Mouse (Mus musculus) activated CD4-positive, CD25-positive, alpha-beta regulatory T cell (primary cell): ENCODE measurements around the gene Rasd1. TPM values are rescaled to one million over a fixed set of nuclear protein-coding genes. Genes with fewer than 3 reads are reported as not detected.

ENCODE experiments used
- polyA plus RNA-seq, 2 experiments: library from polyadenylated mRNA; unstranded; fragments of 100-300 nt; shearing (Covaris generic); gene quantifications; one replicate each; pipeline ENCODE4 v1.2.1; 2017

The Rasd1 gene
- polyA plus RNA-seq, result under 1 TPM; 0.21 to 0.36 TPM

GRCm38 (mm10) chr11:59964818-59965217, at the start of gene Rasd1:
Gene Rasd1, minus strand, starts transcription at chr11:59964944.

GRCm38 (mm10) chr11:59947752-59948400, 16.9 kb downstream of the Rasd1 start, which contains the start of gene Med9:
Gene Med9, plus strand, starts transcription at chr11:59948206.

Other genes starting within 250 kb of the Rasd1 start
- not detected for gene Pld6, start 177.3 kb downstream of the Rasd1 start, polyA plus RNA-seq
- gene Flcn, start 154.9 kb downstream of the Rasd1 start, polyA plus RNA-seq, result 10 to 100 TPM; 38.9 to 51.5 TPM
- 10 to 100 TPM; 17.9 to 18.9 TPM for gene Nt5m, start 125.5 kb downstream of the Rasd1 start, polyA plus RNA-seq
- 100 to 1,000 TPM in 1 of 2 experiments, 10 to 100 TPM in 1; 76.1 to 113 TPM for gene Cops3, start 125.1 kb downstream of the Rasd1 start, polyA plus RNA-seq
- gene Med9, start 16.7 kb downstream of the Rasd1 start, polyA plus RNA-seq, result 10 to 100 TPM; 17.0 to 17.4 TPM
- gene Pemt, start 81.5 kb upstream of the Rasd1 start, polyA plus RNA-seq, result 1 to 10 TPM in 1 of 2 experiments, under 1 TPM in 1; 0.60 to 1.9 TPM
- 10 to 100 TPM; 19.8 to 21.1 TPM for gene Rai1, start 140.1 kb upstream of the Rasd1 start, polyA plus RNA-seq